Mouse (Mus musculus) ovary, adult 18-20 months (tissue): ENCODE results near the gene Fbxw26.
"Not testable (repeated sequence)": the region's sequence is repeated elsewhere in the genome, so short reads cannot be mapped to it uniquely, and the experiment has no call there.

ENCODE experiments used
- DNase-seq: peaks from one replicate; pipeline ENCODE4 v3.0.0; 2022; ENCODE audit warnings: low spot score, mixed read lengths

Fbxw26 gene

DNA sequence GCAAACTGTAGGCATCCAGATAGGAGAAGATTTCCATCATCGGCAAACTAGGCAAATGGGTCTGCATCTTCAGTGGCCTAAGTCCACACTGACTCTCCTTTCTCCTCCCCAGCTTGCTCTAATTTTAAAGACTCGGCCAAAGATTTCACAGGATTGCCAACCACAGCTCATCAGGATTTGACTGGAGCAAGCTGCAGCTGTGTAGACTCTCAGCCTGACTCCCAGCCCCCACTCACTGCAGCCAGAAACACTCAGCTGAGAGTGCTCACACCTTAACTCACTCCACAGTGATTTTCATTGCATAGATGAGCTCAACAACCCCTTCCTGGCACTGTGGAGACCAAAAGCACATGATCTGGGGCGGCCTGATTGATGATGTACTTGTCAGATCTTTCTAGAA, at the start of gene Fbxw26:
Gene Fbxw26, minus strand, starts transcription at position 101 of the 400 bp plus-strand sequence.
- not testable (repeated sequence) for DNase-seq

DNA sequence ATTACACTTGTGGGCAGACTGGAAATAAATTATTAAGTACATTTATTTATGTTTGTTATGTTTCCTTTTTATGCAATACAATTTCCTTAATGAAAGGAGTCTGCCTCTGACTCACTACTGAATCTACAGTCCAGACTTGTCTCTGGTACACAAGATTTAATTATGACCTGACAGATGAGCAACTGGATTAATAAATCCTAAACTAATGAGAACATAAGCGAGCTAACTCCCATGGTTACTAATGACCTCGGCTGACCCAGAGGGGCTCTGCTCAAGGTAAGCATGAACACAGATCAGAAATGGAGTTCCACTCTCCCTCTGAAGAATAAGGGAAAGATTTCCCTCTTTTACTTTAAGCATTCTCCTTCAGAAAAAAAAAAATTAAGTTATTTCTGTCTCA, 49.3 kb upstream of the Fbxw26 start:
- no peak for DNase-seq

DNA sequence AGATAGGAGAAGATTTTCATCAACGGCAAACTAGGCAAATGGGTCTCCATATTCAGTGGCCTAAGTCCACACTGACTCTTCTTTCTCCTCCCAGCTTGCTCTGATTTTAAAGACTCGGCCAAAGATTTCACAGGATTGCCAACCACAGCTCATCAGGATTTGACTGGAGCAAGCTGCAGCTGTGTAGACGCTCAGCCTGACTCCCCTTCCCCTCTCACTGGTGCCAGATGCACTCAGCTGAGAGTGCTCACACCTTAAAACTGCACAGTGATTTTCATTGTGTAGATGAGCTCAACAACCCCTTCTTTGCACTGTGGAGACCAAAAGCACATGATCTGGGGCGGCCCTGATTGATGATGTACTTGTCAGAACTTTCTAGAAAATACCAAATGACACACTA, 44.7 kb upstream of the Fbxw26 start, which contains the start of gene Fbxw27:
Gene Fbxw27, minus strand, starts transcription at position 101 of the 400 bp plus-strand sequence.
- DNase-seq = not testable (repeated sequence)

DNA sequence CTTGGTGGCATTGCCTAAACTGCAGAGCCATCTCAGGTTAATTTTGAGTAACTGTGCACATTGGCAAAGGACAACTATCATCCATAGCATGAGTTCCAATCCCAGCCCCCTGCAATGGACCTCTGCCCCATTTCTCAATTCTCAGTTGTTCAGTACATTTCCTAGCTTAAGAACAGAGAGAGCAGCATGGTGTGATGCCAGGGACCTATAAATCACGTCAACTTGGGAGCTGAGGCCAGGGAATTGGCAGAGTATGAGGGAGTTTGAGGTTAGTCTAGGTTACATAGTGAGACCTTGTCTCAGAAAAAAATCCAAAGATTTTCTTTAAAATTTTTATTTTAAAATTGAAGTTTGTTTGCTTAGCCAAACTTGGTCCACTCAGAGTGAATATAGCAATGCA, 21.0 kb upstream of the Fbxw26 start:
- not testable (repeated sequence) for DNase-seq

DNA sequence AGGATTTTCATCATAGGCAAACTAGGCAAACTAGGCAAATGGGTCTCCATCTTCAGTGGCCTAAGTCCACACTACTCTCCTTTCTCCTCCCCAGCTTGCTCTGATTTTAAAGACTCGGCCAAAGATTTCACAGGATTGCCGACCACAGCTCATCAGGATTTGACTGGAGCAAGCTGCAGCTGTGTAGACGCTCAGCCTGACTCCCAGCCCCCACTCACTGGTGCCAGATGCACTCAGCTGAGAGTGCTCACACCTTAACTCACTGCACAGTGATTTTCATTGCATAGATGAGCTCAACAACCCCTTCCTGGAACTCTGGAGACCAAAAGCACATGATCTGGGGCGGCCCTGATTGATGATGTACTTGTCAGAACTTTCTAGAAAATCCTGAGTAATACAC, 43.3 kb downstream of the Fbxw26 start, which contains the start of gene Fbxw18:
Gene Fbxw18, minus strand, starts transcription at position 101 of the 400 bp plus-strand sequence.
- DNase-seq = not testable (repeated sequence)

DNA sequence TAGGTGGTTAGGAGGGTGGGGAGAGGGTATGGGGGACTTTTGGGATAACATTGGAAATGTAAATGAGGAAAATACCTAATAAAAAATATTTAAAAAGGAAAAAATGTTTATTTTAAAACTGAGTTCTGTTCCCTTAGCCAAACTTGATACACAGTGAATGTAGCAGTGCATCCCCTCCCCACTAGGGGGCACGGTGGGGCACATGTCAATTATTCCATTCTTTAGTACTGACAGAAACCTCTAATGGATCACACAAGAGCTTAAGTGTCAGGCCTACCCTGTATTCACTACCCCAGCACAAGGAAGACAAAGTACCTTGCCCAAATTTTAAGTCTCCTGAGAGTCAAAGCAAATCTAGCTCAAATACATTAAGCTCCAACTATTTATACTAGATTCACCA, 60.6 kb downstream of the Fbxw26 start:
- DNase-seq = no peak
